Mouse (Mus musculus) brain, embryonic 14.5 days (tissue): ENCODE data around the gene Jade2.

Experiments
- CTCF ChIP-seq: fragments of 200-500 bp; IDR thresholded peaks from 2 replicates; pipeline ENCODE4 v1.5.1; 2012; ENCODE audit warnings: inconsistent platforms, mild to moderate bottlenecking, moderate library complexity, borderline replicate concordance; ENCODE audit not compliant: insufficient read depth, insufficient read length; ENCODE audit errors: extremely low read depth
- POLR2A ChIP-seq: fragments of 200-500 bp; IDR thresholded peaks from 2 replicates; pipeline ENCODE4 v1.6.1; 2012; ENCODE audit warnings: mild to moderate bottlenecking, inconsistent platforms, borderline replicate concordance; ENCODE audit not compliant: poor library complexity, insufficient read depth, insufficient read length, severe bottlenecking; ENCODE audit errors: extremely low read depth

DNA sequence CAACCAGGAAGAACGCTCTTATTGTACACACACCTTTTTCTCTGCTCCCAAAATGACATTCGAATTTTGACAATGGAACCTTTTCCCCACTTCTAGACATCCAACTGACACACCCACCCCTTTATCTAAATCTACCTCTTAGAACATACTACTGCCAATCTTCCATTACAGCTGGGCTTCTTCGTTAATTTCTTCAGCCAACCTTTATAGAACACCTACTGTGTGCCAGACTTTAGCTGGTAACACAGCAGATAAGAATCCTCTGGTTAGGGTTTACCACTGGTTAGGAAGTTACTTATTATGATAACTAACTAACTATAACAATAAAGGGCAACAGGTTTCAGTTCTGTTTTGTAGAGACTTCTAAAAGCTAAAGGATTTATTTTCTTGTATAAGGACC is 9.1 kb downstream of the Jade2 start:
- TF ChIP-seq POLR2A: no peak
- TF ChIP-seq CTCF: no peak
